Mouse (Mus musculus) embryonic fibroblast, embryonic 13.5 days (primary cell): ENCODE measurements around the gene Optc.

ENCODE experiments used
- CTCF ChIP-seq: IDR thresholded peaks from 2 replicates; pipeline ENCODE4 v1.5.1; 2011; ENCODE audit warnings: mild to moderate bottlenecking, control low read depth, low read length, moderate library complexity, borderline replicate concordance; ENCODE audit not compliant: insufficient read depth
- POLR2A ChIP-seq: IDR thresholded peaks from 2 replicates; pipeline ENCODE4 v1.6.1; 2011; ENCODE audit warnings: low read depth, mild to moderate bottlenecking, control low read depth, low read length, moderate library complexity

DNA sequence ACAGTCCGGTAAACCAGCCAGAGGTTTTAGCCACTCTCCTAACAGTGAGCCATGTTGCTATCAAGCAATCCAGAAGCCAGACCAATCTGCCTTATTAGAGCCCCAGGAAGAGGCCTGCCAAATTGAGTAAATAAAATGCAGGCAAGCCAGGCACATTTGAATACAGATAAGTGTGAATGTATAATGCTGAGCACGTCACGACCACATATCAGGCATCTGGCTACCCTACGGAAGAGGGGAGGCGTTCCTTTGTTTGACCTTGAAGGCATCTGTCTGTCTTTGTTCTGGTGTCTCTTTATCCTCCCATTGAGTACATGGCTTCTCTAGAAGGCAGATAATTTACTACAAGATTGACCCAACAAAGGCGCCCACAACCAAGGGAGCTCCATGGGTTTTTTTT lies 48.5 kb downstream of the Optc start:
- no peak for TF ChIP-seq CTCF
- TF ChIP-seq POLR2A = no peak
